Mouse (Mus musculus) cerebellum, adult 2 months (tissue): ENCODE results near the gene 4931406C07Rik.

Source experiments
- CTCF ChIP-seq: fragments of 200-500 bp; IDR thresholded peaks from 2 replicates; pipeline ENCODE4 v1.5.1; 2011; ENCODE audit warnings: low read depth, mild to moderate bottlenecking, control low read depth, low read length, moderate library complexity, borderline replicate concordance; ENCODE audit not compliant: insufficient read depth
- POLR2A ChIP-seq: fragments of 200-500 bp; IDR thresholded peaks from 2 replicates; pipeline ENCODE4 v1.6.1; 2011; ENCODE audit warnings: low read length, control low read depth, borderline replicate concordance; ENCODE audit not compliant: insufficient read depth

GRCm38 (mm10) chr9:15235986-15236385 is 70.3 kb downstream of the 4931406C07Rik start:
- TF ChIP-seq CTCF (no peak), POLR2A (no peak)
